Mouse (Mus musculus): ENCODE measurements at regions not wholly inside any gene's neighbourhood (a gene's known extent, or its start where the extent isn't known, plus 50 kb on each side); places are given as distances from the start of the nearest gene placed in this dataset.

GRCm38 (mm10) chr3:50927318-50927717 lies 296.9 kb upstream of the Noct start:
- H3K4me3 ChIP-seq (ENCODE audit: insufficient read depth in 1 of 2, low read depth in 2 of 2, low read length in 2 of 2), result no peak overlapping the region
- no peak overlapping the region for H3K9ac ChIP-seq (replicated peaks)
- H3K4me1 ChIP-seq (replicated peaks; ENCODE audit: control insufficient read depth in 2 of 2, insufficient read depth in 2 of 2, low read length in 1 of 2), result no peaks in the 10 kb centered on the region
- no peaks in the 10 kb centered on the region for H3K27me3 ChIP-seq (ENCODE audit: control insufficient read depth, insufficient read depth, low read length)
- H3K27ac ChIP-seq, result no peak overlapping the region
- H3K4me2 ChIP-seq (ENCODE audit: low read depth), result no peak overlapping the region
- TF ChIP-seq EP300 (IDR thresholded peaks at IDR 0.05; ENCODE audit: low read depth), result no peak
- no peak for TF ChIP-seq CTCF (IDR thresholded peaks at IDR 0.05; ENCODE audit: low read depth)
- no peaks in the 10 kb centered on the region for H3K9me3 ChIP-seq (ENCODE audit: control insufficient read depth, low read length)
- WGBS (ENCODE audit: insufficient replicate concordance), result 69% methylated on average over 4 of the region's 4 CpGs
- DNase-seq (ENCODE audit: low read depth in 3 of 3, low spot score in 3 of 3) (no peak), ATAC-seq (ENCODE audit: insufficient read depth) (no peak)
- H3K36me3 ChIP-seq (replicated peaks; ENCODE audit: control insufficient read depth, insufficient read depth, low read depth), result no peaks in the 10 kb centered on the region

- Histone ChIP-seq H3K4me2 (ENCODE audit: low read depth) (no peak overlapping the region), H3K9me3 (ENCODE audit: control insufficient read depth, low read length) (no peaks in the 10 kb centered on the region), H3K4me1 (replicated peaks; ENCODE audit: control insufficient read depth in 2 of 2, insufficient read depth in 2 of 2, low read length in 1 of 2) (no peaks in the 10 kb centered on the region), H3K27ac (no peak overlapping the region), H3K9ac (replicated peaks) (no peak overlapping the region), H3K4me3 (ENCODE audit: insufficient read depth in 1 of 2, low read depth in 2 of 2, low read length in 2 of 2) (no peak overlapping the region), H3K27me3 (ENCODE audit: control insufficient read depth, insufficient read depth, low read length) (no peaks in the 10 kb centered on the region), H3K36me3 (replicated peaks; ENCODE audit: control insufficient read depth, insufficient read depth, low read depth) (no peaks in the 10 kb centered on the region)
- TF ChIP-seq CTCF (IDR thresholded peaks at IDR 0.05; ENCODE audit: low read depth) (no peak), EP300 (IDR thresholded peaks at IDR 0.05; ENCODE audit: low read depth) (no peak)
- WGBS (ENCODE audit: insufficient replicate concordance), result 50% methylated on average over 1 of the region's 1 CpGs
- ATAC-seq (ENCODE audit: insufficient read depth) (no peak), DNase-seq (ENCODE audit: low read depth in 3 of 3, low spot score in 3 of 3) (no peak)
Observed at GRCm38 (mm10) chr3:50929013-50929412, 295.2 kb upstream of the Noct start.

GRCm38 (mm10) chr3:50932397-50933089 lies 291.7 kb upstream of the Noct start:
- ATAC-seq (ENCODE audit: insufficient read depth) (no peak), DNase-seq (ENCODE audit: low read depth in 3 of 3, low spot score in 3 of 3) (no peak)
- no peak overlapping the region for H3K9ac ChIP-seq (replicated peaks)
- H3K4me3 ChIP-seq (ENCODE audit: insufficient read depth in 1 of 2, low read depth in 2 of 2, low read length in 2 of 2), result no peak overlapping the region
- no peak overlapping the region for H3K27ac ChIP-seq
- H3K4me1 ChIP-seq (replicated peaks; ENCODE audit: control insufficient read depth in 2 of 2, insufficient read depth in 2 of 2, low read length in 1 of 2), result no peaks in the 10 kb centered on the region
- no peaks in the 10 kb centered on the region for H3K9me3 ChIP-seq (ENCODE audit: control insufficient read depth, low read length)
- TF ChIP-seq CTCF (IDR thresholded peaks at IDR 0.05; ENCODE audit: low read depth) (no peak), EP300 (IDR thresholded peaks at IDR 0.05; ENCODE audit: low read depth) (no peak)
- H3K4me2 ChIP-seq (ENCODE audit: low read depth), result no peak overlapping the region
- no peaks in the 10 kb centered on the region for H3K27me3 ChIP-seq (ENCODE audit: control insufficient read depth, insufficient read depth, low read length)
- H3K36me3 ChIP-seq (replicated peaks; ENCODE audit: control insufficient read depth, insufficient read depth, low read depth), result no peaks in the 10 kb centered on the region
- WGBS (ENCODE audit: insufficient replicate concordance), result 63% methylated on average over 10 of the region's 10 CpGs

- Histone ChIP-seq H3K4me1 (replicated peaks; ENCODE audit: control insufficient read depth in 2 of 2, insufficient read depth in 2 of 2, low read length in 1 of 2) (no peaks in the 10 kb centered on the region), H3K4me2 (ENCODE audit: low read depth) (no peak overlapping the region), H3K9me3 (ENCODE audit: control insufficient read depth, low read length) (no peaks in the 10 kb centered on the region), H3K4me3 (ENCODE audit: insufficient read depth in 1 of 2, low read depth in 2 of 2, low read length in 2 of 2) (no peak overlapping the region), H3K27ac (no peak overlapping the region), H3K27me3 (ENCODE audit: control insufficient read depth, insufficient read depth, low read length) (no peaks in the 10 kb centered on the region), H3K36me3 (replicated peaks; ENCODE audit: control insufficient read depth, insufficient read depth, low read depth) (no peaks in the 10 kb centered on the region), H3K9ac (replicated peaks) (no peak overlapping the region)
- ATAC-seq (ENCODE audit: insufficient read depth), result no peak
- DNase-seq (ENCODE audit: low read depth in 3 of 3, low spot score in 3 of 3), result no peak
- no peak for TF ChIP-seq CTCF (IDR thresholded peaks at IDR 0.05; ENCODE audit: low read depth)
- TF ChIP-seq EP300 (IDR thresholded peaks at IDR 0.05; ENCODE audit: low read depth), result no peak
- WGBS (ENCODE audit: insufficient replicate concordance), result 64% methylated on average over 3 of the region's 3 CpGs
Observed at GRCm38 (mm10) chr3:50933090-50933443, 291.2 kb upstream of the Noct start.

DNA sequence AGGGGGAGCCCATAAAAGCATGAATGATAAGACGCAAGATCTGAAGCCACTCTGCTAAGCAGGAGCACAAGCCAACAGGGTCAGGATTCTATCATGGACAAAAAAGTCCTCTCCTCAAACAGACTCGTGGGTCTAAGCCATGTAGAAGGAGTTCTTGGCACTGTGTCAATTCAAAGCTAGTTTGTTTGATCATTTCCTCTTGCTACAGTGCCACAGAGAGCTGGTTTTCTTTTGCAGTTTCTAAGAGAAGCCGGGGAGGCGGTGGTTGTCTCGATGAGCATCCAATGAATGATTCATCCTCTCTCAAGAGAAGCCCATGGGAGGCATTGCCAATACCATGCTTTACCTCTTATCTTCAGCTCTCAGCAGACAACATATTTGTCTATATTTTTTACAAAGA lies 284.6 kb upstream of the Noct start:
- H3K27me3 ChIP-seq (ENCODE audit: control insufficient read depth, insufficient read depth, low read length), result no peaks in the 10 kb centered on the region
- no peak overlapping the region for H3K4me3 ChIP-seq (ENCODE audit: insufficient read depth in 1 of 2, low read depth in 2 of 2, low read length in 2 of 2)
- DNase-seq (ENCODE audit: low read depth in 3 of 3, low spot score in 3 of 3), result no peak
- no peak overlapping the region for H3K4me2 ChIP-seq (ENCODE audit: low read depth)
- no peak for ATAC-seq (ENCODE audit: insufficient read depth)
- 62% methylated on average over 5 of the region's 5 CpGs for WGBS (ENCODE audit: insufficient replicate concordance)
- no peaks in the 10 kb centered on the region for H3K36me3 ChIP-seq (replicated peaks; ENCODE audit: control insufficient read depth, insufficient read depth, low read depth)
- no peaks in the 10 kb centered on the region for H3K4me1 ChIP-seq (replicated peaks; ENCODE audit: control insufficient read depth in 2 of 2, insufficient read depth in 2 of 2, low read length in 1 of 2)
- H3K9me3 ChIP-seq (ENCODE audit: control insufficient read depth, low read length), result no peaks in the 10 kb centered on the region
- no peak overlapping the region for H3K27ac ChIP-seq
- H3K9ac ChIP-seq (replicated peaks), result no peak overlapping the region
- TF ChIP-seq EP300 (IDR thresholded peaks at IDR 0.05; ENCODE audit: low read depth) (no peak), CTCF (IDR thresholded peaks at IDR 0.05; ENCODE audit: low read depth) (no peak)

Measured in liver, embryonic 14.5 days (tissue).